In the genomic region with DNA sequence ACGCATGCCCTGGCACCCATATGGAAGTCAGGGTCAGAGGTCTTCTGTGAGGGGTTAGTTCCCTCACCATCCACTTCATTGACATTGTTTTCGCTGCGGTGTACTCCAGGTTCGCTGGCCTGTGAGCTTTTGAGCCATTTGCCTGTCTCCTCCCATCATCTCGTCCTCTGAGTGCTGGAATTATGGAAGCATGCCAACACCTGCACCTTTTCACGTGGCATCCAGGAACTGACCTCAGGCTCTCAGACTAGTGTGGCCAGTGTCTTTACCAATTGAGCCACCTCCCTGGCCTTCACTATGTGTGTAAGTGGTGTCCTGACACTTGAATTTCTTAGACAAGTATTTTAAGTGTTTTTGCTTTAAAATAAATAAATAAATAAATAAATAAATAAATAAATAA, we compare ENCODE assay signal across 27 mouse cellular contexts. TPM values are rescaled to one million over a fixed set of nuclear protein-coding genes. Genes with fewer than 3 reads are reported as not detected.
DNase-seq lines count a peak whose midpoint lies in the region; ATAC-seq and TF ChIP-seq lines count a peak whose summit lies in the region.
"Had no signal": no experiment of that assay in that cellular context is flagged by ENCODE, and none has a peak within 500 bp of the region (broad histone marks: within the 10 kb centered on the region; RNA-seq: fewer than 3 reads in every experiment).

No protein-coding gene starts in this region.

- no peak for TF ChIP-seq CTCF in kidney, adult 2 months (conservative IDR thresholded peaks at IDR 0.05; ENCODE audit: insufficient read depth, insufficient read length, low read depth, low read length)
- no peak for TF ChIP-seq CTCF in lung, postnatal 0 days (IDR thresholded peaks at IDR 0.05)

- no peak for TF ChIP-seq POLR2A in kidney, adult 2 months (IDR thresholded peaks at IDR 0.05; ENCODE audit: low read depth, low read length)

- peak; percentile 72 for DNase-seq in kidney, adult 2 months
- peak; percentile 18 to 47 for DNase-seq in kidney, postnatal 25 days
- no peak for DNase-seq in kidney, postnatal 14 days
- DNase-seq in lung, postnatal 0 days (ENCODE audit: low spot score), result peak; percentile 16
- no peak for DNase-seq in lung, postnatal 4 days
- DNase-seq: adrenal gland, adult 2 months; adrenal gland, postnatal 14 days; cerebellum, adult 11 months; cerebellum, adult 2 months; cerebellum, adult 9-11 months; cerebellum, postnatal 25 days; forebrain, postnatal 0 days; gastrocnemius, adult 2 months; gastrocnemius, postnatal 14 days; heart, adult 18-20 months; heart, postnatal 10 days; heart, postnatal 4 days had no signal

- H3K4me1 ChIP-seq in kidney, adult 2 months (ENCODE audit: control insufficient read depth, insufficient read depth, low read length), result 0 out of 2 replicates have a peak, but pooled peaks cover under 1% of the 10 kb centered on the region
- H3K4me1 ChIP-seq in kidney, embryonic 15.5 days, result peaks cover 2% of the 10 kb centered on the region; the same call in 1 of the 2 replicates
- no peaks in the 10 kb centered on the region for H3K4me1 ChIP-seq in lung, postnatal 0 days (ENCODE audit: insufficient read depth, low read depth, low read length)
- H3K4me1 ChIP-seq: embryonic facial prominence, embryonic 12.5 days had no signal

- H3K4me3 ChIP-seq in kidney, adult 2 months (ENCODE audit: insufficient read depth, low read depth, low read length), result no peak overlapping the region
- no peak overlapping the region for H3K4me3 ChIP-seq in kidney, embryonic 15.5 days (replicated peaks)
- H3K4me3 ChIP-seq in lung, postnatal 0 days (ENCODE audit: low read depth, low read length), result no peak overlapping the region
- H3K4me3 ChIP-seq: embryonic facial prominence, embryonic 12.5 days; embryonic facial prominence, embryonic 15.5 days; gastrocnemius, adult 2 months; heart, embryonic 12.5 days; heart, embryonic 15.5 days had no signal

- no peaks in the 10 kb centered on the region for H3K36me3 ChIP-seq in kidney, adult 2 months (ENCODE audit: control insufficient read depth, insufficient read depth, low read length)
- no peaks in the 10 kb centered on the region for H3K36me3 ChIP-seq in kidney, embryonic 15.5 days
- H3K36me3 ChIP-seq in lung, postnatal 0 days (ENCODE audit: insufficient read depth, low read length), result no peaks in the 10 kb centered on the region
- H3K36me3 ChIP-seq: embryonic facial prominence, embryonic 12.5 days; embryonic facial prominence, embryonic 15.5 days; heart, embryonic 12.5 days; heart, embryonic 15.5 days had no signal

- H3K27ac ChIP-seq in kidney, adult 2 months (ENCODE audit: insufficient read depth, low read depth, low read length), result no peak overlapping the region
- no peak overlapping the region for H3K27ac ChIP-seq in kidney, embryonic 15.5 days
- no peak overlapping the region for H3K27ac ChIP-seq in lung, postnatal 0 days (ENCODE audit: low read length)
- H3K27ac ChIP-seq: embryonic facial prominence, embryonic 12.5 days; embryonic facial prominence, embryonic 15.5 days; gastrocnemius, adult 2 months; heart, embryonic 15.5 days; hindbrain, embryonic 14.5 days had no signal

- H3K9me3 ChIP-seq in kidney, embryonic 15.5 days (replicated peaks), result no peaks in the 10 kb centered on the region
- H3K9me3 ChIP-seq in lung, postnatal 0 days (ENCODE audit: low read length), result no peaks in the 10 kb centered on the region
- H3K9me3 ChIP-seq: embryonic facial prominence, embryonic 12.5 days; embryonic facial prominence, embryonic 15.5 days; heart, embryonic 12.5 days; heart, embryonic 15.5 days had no signal

- no peak for TF ChIP-seq EP300 in lung, postnatal 0 days (IDR thresholded peaks at IDR 0.05)

- no peak overlapping the region for H3K4me2 ChIP-seq in kidney, embryonic 15.5 days
- no peak overlapping the region for H3K4me2 ChIP-seq in lung, postnatal 0 days (replicated peaks; ENCODE audit: low read depth, low read length)
- H3K4me2 ChIP-seq: embryonic facial prominence, embryonic 12.5 days; embryonic facial prominence, embryonic 15.5 days; heart, embryonic 12.5 days; heart, embryonic 15.5 days; hindbrain, embryonic 14.5 days had no signal

- WGBS in kidney, adult 2 months, result 57% methylated on average over 6 of the region's 6 CpGs
- WGBS in kidney, embryonic 15.5 days, result 75% methylated on average over 6 of the region's 6 CpGs
- 54% methylated on average over 6 of the region's 6 CpGs for whole genome bisulfite sequencing in lung, postnatal 0 days

- H3K27me3 ChIP-seq in kidney, adult 2 months (replicated peaks; ENCODE audit: control insufficient read depth, insufficient read depth, low read length), result no peaks in the 10 kb centered on the region
- no peaks in the 10 kb centered on the region for H3K27me3 ChIP-seq in kidney, embryonic 15.5 days
- H3K27me3 ChIP-seq in lung, postnatal 0 days (replicated peaks; ENCODE audit: insufficient read depth, low read length), result no peaks in the 10 kb centered on the region
- H3K27me3 ChIP-seq: embryonic facial prominence, embryonic 12.5 days; embryonic facial prominence, embryonic 15.5 days; heart, embryonic 12.5 days; heart, embryonic 15.5 days had no signal

- H3K9ac ChIP-seq in kidney, embryonic 15.5 days, result no peak overlapping the region
- no peak overlapping the region for H3K9ac ChIP-seq in lung, postnatal 0 days (replicated peaks; ENCODE audit: low read depth)
- H3K9ac ChIP-seq: embryonic facial prominence, embryonic 12.5 days; embryonic facial prominence, embryonic 15.5 days; forebrain, postnatal 0 days; heart, embryonic 12.5 days; heart, embryonic 15.5 days; hindbrain, embryonic 14.5 days had no signal

- no peak for ATAC-seq in kidney, embryonic 15.5 days (replicated peaks; ENCODE audit: low FRiP score)
- ATAC-seq in lung, postnatal 0 days, result peak; percentile 19; the same call in 1 of the 2 replicates
- ATAC-seq: CD4-positive, CD25-positive, alpha-beta regulatory T cell, adult 4 months; forebrain, embryonic 14.5 days; forebrain, postnatal 0 days had no signal

RNA-seq across cellular contexts. Expression of gene Sap30, which starts 13.9 kb away (rescaled TPM):
- 26.6 and 35.1 TPM in 2 replicates for polyA plus RNA-seq in kidney, adult 2 months (2012; rRNA removed)
- 35.9 and 37.0 TPM in 2 replicates for polyA plus RNA-seq in kidney, embryonic 15.5 days (2015; fragmentation: Nextera tagmentation; extraction: Ambion mirVana)
- polyA plus RNA-seq in lung, postnatal 0 days (2015; fragmentation: Nextera tagmentation; extraction: Ambion mirVana), result 17.3 and 18.5 TPM in 2 replicates

RNA-seq across cellular contexts. Expression of gene Scrg1, which starts 18.0 kb away (rescaled TPM):
- polyA plus RNA-seq in kidney, adult 2 months (2012; rRNA removed), result 0.68 and 1.2 TPM in 2 replicates
- 0.39 TPM in 1 of 2 replicates, not detected in the other for polyA plus RNA-seq in kidney, embryonic 15.5 days (2015; fragmentation: Nextera tagmentation; extraction: Ambion mirVana)
- polyA plus RNA-seq in lung, postnatal 0 days (2015; fragmentation: Nextera tagmentation; extraction: Ambion mirVana), result 0.47 and 0.55 TPM in 2 replicates
- polyA plus RNA-seq: adrenal gland, adult 2 months; C2C12; CD4-positive, CD25-positive, alpha-beta regulatory T cell, adult 4 months; forebrain, embryonic 11.5 days had no signal

RNA-seq across cellular contexts. Expression of gene Hmgb2, which starts 38.0 kb away (rescaled TPM):
- polyA plus RNA-seq in kidney, adult 2 months (2012; rRNA removed), result 4.2 and 6.8 TPM in 2 replicates
- 478 and 554 TPM in 2 replicates for polyA plus RNA-seq in kidney, embryonic 15.5 days (2015; fragmentation: Nextera tagmentation; extraction: Ambion mirVana)
- polyA plus RNA-seq in lung, postnatal 0 days (2015; fragmentation: Nextera tagmentation; extraction: Ambion mirVana), result 94.8 and 106 TPM in 2 replicates

Comparison
In these comparisons a context has a peak if more than half of its experiments do, and no peak if none do; other contexts are left out.
1. DNase-seq: peak in kidney, adult 2 months (single experiment), kidney, postnatal 25 days (2 of 2) and lung, postnatal 0 days (single experiment); none in kidney, postnatal 14 days (single experiment) and lung, postnatal 4 days (0 of 2).
2. RNA of gene Hmgb2, which starts 38.0 kb away (polyA plus RNA-seq): 478 to 554 TPM in kidney, embryonic 15.5 days and 94.8 to 106 TPM in lung, postnatal 0 days; 4.2 to 6.8 TPM in kidney, adult 2 months; every median in the first group is over 10 times any median in the second.